Mouse (Mus musculus): Measurements from ENCODE around the gene Nol9.

The Nol9 gene

DNA sequence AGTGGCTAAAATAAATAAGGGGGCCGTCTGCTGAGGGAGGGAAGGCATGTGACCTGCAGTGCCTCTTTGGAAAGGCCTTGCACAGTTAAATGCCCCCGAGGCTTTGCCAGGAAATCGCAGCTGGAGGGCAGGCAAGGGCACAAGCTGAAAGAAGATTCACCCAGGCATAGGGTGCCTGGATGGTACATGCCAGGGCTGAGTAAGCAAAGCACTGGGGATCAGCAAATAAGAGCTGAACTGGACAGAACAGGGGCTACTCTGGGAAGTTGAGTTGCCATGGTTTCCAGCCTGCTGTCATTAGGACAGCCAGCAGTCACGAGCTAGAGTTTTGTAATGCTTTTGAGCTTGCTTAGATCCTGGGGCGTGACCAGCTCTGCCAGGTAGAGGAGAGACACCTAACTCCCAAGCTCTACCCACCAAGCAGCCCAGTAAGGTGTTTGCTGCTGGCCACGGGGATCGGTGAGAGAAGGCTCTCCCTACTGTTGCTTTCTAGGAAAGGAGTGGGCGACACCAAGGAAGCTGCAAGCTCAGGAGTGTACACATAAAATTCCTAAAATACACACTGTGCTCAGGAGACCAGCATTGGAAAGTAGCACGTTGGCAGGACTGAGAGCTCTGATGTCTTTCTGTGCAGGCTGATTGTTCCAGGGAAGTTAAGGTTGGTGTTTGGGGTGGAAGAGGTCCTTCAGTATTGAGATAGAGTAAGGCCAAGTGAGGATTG lies 23.4 kb downstream of the Nol9 start:
- DNase-seq (ENCODE audit: low spot score), result no peak

DNA sequence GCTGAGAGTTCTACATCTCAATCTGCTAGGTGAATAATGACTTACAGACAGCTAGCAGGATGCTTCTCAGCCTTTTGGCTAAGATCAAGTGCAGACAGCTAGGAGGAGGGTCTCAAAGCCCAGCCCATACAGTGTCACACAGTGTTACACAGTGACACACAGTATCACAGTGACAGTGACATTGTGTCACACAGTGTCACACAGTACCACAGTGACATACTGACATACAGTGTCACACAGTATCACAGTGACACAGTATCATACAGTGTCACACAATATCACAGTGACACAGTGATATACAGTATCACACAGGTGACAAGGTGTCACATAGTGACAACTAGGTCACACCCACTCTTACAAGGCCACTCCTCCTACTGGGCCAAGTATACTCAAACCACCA lies 28.2 kb downstream of the Nol9 start:
- no peak for DNase-seq (ENCODE audit: low spot score)

DNA sequence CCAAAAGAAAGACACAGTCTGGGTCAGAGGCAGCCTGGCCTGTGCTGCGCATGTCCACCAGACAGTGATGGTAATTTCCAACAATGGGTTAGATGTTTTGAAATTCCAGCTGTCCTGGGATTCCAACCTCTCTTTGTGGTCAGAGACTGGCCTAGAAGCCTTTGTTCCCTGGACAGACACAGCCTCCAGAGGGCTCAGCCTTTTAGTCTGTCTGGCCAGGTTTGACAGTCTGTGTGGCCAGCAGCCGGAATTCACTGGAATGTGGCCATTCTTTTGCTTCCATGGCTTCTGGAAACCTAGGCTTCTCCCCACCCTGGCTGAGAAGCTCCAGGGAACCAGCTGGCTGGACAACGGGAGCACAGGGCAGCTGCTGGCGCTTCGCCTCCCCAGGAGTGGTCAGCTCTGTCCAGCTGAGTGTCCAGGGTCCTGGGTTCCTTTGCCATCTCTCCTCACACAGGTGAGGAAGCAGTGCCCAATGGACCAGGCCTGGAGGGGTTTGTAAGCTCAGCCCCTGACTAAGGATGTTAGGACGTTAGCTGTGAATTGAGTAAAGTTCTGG lies 29.1 kb downstream of the Nol9 start:
- no peak for DNase-seq (ENCODE audit: low spot score)

DNA sequence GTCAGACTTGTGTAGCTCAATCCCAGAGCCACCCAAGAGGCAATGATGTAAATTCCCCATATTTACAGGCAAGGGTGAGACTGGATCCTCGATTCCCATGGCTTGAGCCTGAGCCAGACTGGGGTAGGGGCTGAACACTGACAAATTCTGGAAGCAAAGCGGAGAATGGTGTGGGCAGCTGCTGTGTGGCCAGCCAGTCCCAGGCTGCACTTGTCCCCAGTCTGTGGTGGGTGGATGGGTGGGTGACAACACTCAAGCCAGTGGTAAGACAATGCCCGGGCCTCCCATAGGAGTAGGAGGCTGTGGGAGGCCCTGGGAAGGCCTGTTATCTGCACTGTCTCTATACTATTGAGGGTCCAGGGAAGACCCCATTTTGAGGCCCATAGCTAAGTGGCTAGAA lies 30.1 kb downstream of the Nol9 start:
- no peak for DNase-seq (ENCODE audit: low spot score)

DNA sequence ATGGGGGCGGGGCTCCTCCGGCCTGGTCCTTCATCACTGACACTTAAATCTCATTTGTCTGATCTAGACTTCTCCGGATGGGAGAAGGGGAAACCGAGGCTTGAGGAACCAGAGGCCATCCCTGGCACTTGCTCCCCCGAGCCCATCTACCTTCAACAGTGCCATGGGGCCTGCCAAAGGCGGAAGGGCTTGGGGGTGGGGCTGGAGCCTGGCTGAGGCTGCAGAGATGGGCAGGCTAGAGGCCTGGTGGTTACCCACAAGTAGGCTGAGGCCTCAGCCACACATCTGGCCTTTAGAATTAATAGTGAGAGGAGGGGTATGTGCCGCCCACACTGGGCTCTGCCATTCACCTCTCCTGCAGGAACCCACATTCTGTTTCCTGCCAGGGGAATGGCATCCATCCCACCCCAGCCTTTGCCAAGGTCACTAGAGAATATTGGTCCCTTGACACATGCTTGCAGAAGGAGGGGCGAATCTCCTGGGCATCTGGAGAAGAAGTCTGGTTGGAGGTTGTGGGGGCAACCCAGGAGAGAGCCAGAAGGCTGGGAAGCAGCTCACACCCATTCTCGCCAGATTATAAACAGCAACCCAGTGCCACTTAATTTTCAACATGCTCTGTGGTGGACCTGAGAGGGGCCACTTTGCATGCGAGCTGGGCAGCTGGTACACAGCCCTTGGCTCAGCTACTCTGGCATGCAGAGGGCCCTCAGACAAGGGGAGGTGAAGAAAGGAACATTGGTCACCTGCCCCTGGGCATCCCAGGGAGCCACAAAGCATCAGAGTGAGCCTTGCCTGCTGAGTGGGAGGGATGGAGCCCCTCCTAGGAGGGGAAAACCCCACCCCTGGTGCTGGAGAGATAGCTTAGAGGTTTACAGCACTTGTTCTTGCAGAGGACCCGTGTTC lies 31.6 kb downstream of the Nol9 start:
- DNase-seq (ENCODE audit: low spot score), result no peak

DNA sequence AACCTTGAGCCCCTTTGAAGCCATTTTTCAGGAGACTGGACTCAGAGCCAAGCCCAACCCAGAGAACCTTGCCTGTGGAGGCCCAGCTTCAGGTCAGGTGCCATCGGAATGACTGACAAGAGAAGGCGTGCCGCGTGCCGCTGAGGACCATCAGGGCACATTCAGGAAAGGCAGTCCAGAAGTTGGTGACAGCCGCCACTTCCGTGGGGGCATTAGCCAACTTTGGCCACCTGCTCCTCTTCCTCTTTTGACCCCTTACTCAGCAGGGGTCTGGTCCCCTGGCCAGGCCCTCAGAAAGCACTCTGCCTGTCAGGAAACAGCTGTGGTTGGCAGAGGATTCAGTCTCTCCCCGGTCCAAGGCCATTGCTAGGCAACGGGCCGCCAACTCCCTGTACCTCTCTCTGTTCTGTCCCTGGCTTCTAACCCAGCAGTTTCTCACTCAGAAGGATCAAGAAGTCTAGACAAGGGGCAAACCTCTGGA lies 33.0 kb downstream of the Nol9 start, which contains the start of gene Plekhg5:
Plekhg5 (plus strand) TSS at position 378 of the 481 bp plus-strand sequence.
- no peak for DNase-seq (ENCODE audit: low spot score)

DNA sequence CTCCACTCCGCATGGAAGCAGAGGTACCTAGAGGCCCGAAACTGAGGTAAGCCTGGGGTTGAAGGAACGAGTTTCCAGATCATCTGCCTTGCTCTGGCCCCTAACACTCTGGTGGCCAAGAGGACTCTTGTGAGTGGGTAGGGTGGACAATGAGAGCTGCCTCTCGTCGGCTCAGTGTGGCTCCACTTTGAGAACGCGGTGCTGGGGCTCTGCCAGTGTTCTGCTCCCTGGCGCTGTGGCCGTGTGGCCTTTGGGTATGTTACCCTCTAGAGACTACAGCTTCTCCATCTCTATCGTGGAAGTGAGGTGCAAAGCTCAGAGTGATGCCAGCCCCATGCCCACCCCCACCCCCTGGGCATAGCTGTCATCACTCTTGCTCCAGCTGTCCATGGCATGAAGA lies 33.5 kb downstream of the Nol9 start:
- no peak for DNase-seq (ENCODE audit: low spot score)

DNA sequence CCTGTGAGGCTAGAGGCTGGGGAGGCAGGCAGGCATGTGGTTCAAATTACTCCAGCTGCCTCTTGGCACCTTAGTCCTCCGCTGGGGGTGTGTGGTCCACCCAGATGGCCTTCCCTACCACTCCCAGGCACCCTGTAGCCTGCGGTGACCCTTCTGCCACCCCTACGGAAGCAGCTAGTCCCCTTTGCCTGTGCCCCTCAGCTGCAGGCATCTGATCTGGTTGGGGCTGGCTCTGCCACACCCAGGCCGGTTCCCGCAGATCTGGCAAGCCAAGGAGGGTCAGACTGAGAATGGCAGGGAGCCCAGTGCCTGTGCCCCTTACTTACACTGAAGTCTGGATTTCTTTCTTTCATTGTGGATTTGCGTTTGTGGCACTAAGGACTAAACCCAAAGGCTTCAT lies 34.6 kb downstream of the Nol9 start:
- no peak for DNase-seq (ENCODE audit: low spot score)

DNA sequence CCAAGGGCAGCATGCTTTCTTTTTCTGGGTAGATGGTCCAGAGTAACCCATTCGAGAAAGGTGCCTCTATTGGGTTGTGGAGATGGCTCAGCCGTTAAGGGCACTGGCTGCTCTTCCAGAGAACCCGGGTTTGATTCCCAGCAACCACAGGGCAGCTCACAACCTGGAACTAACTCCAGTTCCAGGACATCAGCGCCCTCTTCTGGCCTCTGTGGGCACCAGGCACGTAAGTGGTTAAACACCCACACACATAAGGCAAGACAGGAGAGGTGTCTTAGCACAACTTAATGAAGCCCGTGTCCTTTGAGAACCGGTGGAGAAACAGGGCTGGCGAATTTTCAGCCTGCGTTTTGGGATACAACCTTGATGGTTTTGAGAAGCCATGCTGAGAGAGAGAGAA lies 35.4 kb downstream of the Nol9 start:
- DNase-seq (ENCODE audit: low spot score), result no peak

DNA sequence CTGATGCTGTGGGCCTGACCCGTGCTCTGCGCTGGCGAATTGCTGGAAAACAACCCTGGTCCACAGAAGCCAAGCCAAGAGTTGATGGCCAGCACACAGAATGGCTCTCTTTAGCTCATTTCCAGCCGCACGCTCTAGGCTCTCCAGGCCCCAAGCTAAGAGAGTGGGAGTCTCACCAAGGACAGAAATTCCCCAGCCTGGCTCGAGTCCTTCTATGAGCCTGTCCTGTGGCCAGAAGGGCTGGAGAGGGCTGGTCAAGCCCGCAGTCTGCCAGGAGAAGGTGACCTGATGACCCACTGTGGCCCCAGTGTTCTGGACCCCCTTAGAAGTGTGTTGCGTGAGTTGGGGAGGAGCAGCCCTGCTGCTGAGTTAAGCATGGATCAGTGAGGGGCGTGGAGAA lies 38.1 kb downstream of the Nol9 start:
- no peak for DNase-seq (ENCODE audit: low spot score)

DNA sequence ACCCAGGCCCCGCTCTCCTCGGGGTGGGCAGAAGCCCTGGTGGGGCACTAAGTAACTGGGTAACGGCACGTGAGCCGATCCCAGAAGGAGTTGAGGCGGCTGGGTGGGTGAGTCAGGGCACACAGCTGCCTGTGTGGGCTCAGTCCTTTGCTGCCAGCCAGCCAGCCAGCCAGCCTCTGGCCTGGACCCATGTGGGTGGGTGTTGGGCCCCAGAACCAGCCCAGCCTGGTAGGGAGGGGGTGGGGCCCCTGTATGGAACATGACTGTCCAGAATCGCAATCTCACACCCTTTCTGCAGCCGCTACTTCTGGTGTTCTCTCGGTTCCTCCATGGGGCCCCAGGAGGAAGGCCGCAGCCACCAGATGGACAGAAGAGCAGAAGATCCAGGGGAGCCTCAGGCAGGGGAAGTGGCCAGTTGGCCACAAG lies 39.0 kb downstream of the Nol9 start:
- DNase-seq (ENCODE audit: low spot score), result no peak

DNA sequence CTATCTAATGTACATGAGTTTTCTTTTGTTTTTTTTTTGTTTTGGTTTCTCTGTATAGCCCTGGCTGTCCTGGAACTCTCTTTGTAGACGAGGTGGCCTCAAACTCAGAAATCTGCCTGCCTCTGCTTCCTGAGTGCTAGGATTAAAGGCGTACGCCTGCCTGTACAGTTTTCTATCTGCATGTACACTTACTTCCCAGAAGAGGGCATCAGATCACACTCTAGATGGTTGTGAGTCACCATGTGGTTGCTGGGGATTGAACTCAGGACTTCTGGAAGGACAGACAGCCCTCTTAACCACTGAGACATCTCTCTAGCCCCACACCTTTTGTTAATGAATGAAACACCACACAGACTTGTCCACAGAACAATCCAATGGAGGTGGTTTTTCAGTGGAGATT lies 40.1 kb downstream of the Nol9 start:
- DNase-seq (ENCODE audit: low spot score), result no peak

DNA sequence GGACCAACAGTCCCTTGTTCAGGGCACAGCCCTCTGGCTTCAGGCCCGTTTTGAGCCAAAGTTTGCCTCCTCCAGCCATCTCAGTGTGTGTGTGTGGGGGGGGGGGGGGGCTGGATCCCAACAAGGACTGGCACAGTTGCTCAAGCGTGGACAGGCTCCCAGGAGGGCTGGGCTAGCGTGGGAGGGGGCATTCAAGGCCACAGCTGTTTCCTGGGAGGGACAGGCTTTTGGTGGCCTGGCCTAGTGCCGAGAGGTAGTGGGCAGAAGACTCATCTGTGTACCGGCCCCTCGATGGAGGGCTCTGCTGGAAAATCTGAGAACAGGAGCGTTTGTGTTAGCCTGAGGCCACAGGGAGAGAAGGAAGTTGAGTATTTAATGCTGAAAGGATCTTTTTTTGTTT lies 40.8 kb downstream of the Nol9 start:
- DNase-seq (ENCODE audit: low spot score), result peak; percentile 86

DNA sequence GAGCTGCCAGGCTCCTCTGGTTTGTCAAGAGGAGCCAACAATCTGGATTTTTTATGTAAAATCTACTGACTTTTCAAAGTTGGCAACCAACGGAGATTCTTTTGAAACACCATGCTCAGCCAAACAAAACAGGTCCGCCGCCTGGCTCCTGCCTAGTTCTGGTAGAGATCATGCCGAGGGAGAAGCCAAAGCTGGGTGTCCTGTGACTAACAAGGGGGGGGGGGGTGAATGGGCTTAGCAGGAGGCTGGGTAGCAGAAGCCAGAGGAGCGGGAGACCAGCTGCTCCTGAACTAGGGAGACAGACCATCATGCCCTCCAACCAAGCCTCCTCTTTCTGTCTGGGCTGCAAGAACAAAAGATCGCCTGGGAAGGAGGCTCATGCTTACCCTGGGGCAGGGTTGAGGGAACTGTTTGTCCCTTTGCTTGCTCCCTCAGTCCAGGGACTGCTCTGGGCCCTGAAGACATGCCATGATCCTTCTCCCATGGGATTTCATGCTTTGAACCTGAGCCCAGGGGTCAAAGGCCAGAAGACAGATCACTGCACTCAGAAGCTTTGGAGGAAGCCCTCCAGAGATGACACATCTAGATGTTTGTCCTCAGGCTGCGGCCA lies 44.6 kb downstream of the Nol9 start:
- peak; percentile 46 for DNase-seq (ENCODE audit: low spot score)

DNA sequence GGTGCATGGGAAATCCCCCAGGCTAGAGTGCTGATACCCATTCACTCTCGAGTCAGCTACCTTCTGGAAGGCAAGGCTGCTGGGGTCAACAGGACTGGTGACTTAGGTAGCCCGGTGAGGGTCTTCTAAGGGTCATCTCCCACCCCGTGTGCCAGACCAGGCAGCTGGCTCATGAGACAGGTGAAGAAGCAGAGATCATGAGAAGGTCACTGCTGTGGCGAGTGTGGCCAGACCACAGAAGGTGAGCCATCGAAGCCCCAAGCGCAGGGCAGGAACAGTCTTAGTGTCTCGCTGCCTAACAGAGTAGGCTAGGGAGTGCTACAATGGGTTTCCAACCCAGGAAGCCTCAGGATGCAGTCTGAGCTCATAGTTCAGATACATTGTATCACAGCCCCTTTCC lies 45.5 kb downstream of the Nol9 start:
- DNase-seq (ENCODE audit: low spot score), result no peak

DNA sequence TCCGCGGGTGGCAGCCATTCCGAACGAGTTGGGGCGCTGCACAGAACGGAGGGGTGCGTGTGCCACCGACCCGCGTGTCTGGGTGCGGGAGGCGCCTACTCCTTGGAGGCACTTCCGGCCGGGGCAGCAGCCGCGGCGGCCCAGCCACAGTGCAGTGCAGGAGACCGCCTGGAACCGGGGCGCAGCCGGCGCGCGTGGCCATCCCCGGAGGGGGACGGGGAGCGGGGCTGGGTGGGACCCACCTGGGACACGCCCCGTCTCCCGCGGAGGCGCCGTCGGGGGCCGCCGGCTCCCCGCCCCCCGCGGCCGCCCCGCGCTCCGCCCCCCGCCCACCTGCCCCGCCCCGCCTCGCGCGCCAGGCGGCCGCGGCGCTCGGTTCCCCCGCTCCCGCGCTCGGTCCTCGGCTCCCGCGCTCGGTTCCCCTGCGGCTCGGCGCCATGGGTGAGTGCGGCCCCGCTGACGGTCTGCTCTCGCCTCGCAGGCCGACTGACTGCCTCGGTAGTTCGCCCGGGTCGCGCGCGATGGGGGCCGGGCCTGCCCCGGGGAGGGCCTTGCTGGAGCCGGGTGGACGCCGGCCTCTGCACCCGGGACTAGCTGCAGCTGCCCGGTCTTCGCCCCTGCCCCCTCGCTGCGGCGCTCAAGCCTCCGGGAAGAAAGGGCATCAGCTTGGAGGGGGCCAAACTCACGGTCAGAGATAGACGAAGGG lies 47.5 kb downstream of the Nol9 start:
- peak; percentile 77 for DNase-seq (ENCODE audit: low spot score)

DNA sequence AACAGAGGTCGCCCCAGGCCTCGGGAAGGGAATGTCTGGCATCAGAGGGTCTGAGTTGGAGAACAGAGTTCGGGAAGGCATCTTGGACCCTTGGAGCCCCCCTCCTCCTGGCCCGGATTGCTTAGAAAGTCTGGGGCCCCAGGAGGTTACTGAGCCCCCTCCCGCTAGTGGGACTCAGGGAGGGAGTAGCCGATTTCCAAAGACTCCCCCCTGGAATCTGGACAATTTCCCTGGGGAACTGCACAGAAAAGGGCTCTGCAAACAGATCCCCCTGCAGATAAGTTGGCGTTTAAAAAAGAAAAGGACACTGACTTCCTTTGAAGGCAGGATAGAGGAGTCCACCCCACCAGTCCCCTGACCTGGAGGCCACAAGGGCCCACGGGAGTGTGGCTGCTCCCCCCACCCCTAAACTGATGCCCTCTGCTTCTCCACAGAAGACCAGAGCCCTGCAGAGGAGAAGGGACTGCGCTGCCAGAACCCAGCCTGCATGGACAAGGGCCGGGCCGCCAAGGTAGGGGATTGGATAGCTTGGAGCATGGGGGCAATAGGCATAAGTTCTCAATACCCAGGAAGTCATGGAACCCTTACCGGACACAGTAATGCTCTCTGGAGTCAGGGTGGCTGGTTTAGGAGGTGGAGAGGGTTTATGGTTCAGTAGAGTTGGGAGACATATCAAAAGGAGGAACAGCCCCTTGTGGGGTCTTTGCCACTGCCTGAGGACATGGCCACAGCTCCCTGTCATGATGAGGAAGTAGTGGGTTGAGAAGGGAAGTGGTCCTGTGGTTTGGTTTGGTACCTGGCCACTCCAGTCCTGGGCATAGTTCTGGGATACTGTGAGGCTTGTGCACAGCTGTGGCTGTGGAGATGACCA lies 48.3 kb downstream of the Nol9 start:
- DNase-seq (ENCODE audit: low spot score), result no peak

DNA sequence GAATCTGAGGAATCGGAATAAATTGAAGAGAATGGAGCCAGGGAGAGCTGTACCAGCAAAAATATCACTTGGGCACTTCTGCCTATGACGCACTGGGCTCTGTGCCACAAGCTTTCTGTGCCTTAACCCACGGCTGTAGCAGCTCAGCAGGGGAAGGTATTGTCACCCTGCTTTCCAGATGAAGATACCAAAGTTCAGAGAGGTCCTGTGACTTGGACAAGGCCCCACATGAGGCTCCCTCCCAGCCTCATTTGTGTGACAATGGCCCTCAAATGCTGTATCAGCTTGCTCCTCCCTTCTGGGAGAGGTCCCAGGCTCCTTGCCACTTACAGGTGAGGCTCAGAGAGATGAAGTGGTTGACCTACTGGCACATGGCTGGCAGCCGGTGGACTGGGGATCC lies 49.0 kb downstream of the Nol9 start:
- no peak for DNase-seq (ENCODE audit: low spot score)

DNA sequence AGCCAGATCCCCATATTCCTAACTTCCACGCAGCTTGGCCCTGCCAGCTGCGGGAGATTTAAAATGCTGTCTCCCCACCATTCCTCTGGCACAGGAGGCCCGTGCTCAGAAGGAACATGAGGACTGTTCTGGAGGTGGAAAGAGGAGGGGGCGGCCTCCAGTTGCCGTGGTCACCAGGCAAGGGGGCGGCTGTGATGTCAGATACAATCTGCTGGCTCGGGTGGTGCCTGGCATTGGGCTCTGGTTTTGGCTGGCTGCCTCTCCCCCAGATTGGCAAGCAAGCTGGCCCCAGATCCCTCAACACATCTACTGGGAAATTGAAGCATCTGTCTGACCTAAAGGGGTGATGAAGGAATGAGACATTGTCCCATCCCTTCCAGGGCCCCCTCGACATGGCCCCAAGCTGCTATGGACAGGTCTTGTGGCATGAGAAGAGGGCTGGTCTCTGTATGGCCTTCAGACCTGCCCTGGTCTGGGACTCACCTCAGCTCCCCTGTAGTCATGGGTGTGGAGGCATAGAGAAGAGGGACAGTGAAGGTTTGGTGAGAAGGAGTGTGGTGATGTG lies 49.5 kb downstream of the Nol9 start:
- no peak for DNase-seq (ENCODE audit: low spot score)

DNA sequence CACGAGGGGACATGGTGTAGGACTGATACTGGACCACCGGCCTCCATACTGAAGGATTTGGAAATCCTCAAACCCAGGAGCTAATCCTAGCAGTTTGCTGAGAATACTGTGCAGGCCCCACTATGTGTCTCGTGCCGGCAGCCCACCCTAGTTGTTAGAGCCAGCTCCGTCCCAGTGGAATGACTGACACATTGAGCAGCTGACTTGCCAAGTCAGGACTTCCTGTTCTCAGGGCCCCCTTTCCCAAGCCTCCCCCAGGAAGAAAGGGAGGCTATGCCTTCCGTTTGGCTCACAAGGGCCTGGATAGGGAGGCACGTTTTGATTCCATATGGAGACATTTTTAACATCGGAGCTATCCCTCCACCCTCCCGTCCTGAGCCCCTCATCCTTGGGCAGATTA lies 51.1 kb downstream of the Nol9 start:
- DNase-seq (ENCODE audit: low spot score), result no peak

Data from testis, postnatal 10 days (tissue).